Mouse (Mus musculus): ENCODE results near the gene Cyct. TPM values are rescaled to one million over a fixed set of nuclear protein-coding genes. Genes with fewer than 3 reads are reported as not detected.

The Cyct gene
- polyA plus RNA-seq, 1 experiment from 2014 or later = not detected

DNA sequence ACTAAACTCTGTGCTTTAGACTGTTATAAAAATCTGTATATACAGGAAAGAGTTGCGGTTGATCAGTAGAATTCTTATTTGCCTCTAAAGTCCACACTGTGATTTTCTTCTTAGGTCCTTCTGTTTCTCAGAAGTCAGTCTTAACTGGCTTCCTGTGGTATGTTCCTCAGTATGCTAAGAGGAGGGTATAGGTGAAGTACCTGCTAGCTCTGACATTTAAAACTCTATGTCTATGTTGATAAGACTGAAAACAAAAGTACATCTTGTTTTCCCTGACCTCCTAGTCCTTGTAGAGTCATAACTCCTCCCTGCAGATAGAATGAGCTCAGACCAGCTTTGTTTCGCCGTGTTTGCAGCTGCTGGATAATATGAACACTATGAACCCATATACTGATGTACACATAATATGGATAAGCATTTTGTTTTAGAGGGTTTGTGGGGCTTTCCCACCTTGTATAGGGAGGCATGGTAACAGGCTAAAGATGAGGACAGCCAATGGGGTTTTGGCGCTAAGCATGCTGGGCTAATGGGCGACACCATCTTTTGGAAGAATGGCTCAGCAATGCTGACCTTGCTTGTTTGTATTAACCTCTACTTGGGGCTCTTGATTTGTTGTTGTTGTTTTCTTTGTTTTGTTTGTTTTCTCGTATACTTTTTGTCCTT lies 14.4 kb upstream of the Cyct start:
- Histone ChIP-seq H3K4me3 (replicated peaks; ENCODE audit: low read length) (no peak overlapping the region), H3K9me3 (replicated peaks; ENCODE audit: control insufficient read depth, low read length) (no peaks in the 10 kb centered on the region), H3K9ac (ENCODE audit: low read length) (no peak overlapping the region), H3K4me1 (ENCODE audit: control insufficient read depth, insufficient read depth, low read length) (peaks cover 5% of the 10 kb centered on the region; the same call in 1 of the 2 replicates), H3K4me2 (ENCODE audit: low read depth, low read length) (no peak overlapping the region), H3K27ac (ENCODE audit: low read length) (no peak overlapping the region), H3K27me3 (ENCODE audit: control insufficient read depth, insufficient read depth, low read length) (no peaks in the 10 kb centered on the region), H3K36me3 (ENCODE audit: control insufficient read depth, insufficient read depth, low read length) (peaks cover 13% of the 10 kb centered on the region; the same call in 1 of the 2 replicates)
- ATAC-seq (ENCODE audit: insufficient read depth, low FRiP score) = no peak
- 89% methylated on average over 6 of the region's 6 CpGs for WGBS

DNA sequence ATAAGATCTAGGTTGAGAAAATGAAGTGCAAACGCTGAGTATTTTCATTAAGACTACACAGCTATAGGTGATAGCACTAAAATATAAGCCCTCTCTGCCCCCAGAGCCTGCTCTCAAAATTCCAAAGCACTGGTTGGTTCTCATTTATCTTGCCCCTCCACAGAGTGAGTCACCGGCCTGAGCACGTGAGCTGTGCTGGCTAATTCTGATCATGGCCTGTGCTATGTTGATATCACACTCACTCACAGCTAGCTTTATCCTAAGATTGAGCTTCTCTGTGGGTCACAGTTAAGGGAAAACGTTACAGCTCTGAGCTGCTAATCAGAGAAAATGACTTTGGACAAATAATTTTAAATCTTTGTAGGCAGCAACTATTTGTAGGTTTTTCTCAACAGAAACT lies 12.0 kb upstream of the Cyct start:
- WGBS = 80% methylated on average over 4 of the region's 4 CpGs
- peaks cover 6% of the 10 kb centered on the region; the same call in 1 of the 2 replicates for H3K36me3 ChIP-seq (ENCODE audit: control insufficient read depth, insufficient read depth, low read length)
- no peaks in the 10 kb centered on the region for H3K9me3 ChIP-seq (replicated peaks; ENCODE audit: control insufficient read depth, low read length)
- H3K4me3 ChIP-seq (replicated peaks; ENCODE audit: low read length) = no peak overlapping the region
- H3K27me3 ChIP-seq (ENCODE audit: control insufficient read depth, insufficient read depth, low read length) = no peaks in the 10 kb centered on the region
- no peak overlapping the region for H3K4me2 ChIP-seq (ENCODE audit: low read depth, low read length)
- ATAC-seq (ENCODE audit: insufficient read depth, low FRiP score) = no peak
- no peak overlapping the region for H3K9ac ChIP-seq (ENCODE audit: low read length)
- H3K4me1 ChIP-seq (ENCODE audit: control insufficient read depth, insufficient read depth, low read length) = peaks cover 5% of the 10 kb centered on the region; the same call in 1 of the 2 replicates
- H3K27ac ChIP-seq (ENCODE audit: low read length) = no peak overlapping the region

DNA sequence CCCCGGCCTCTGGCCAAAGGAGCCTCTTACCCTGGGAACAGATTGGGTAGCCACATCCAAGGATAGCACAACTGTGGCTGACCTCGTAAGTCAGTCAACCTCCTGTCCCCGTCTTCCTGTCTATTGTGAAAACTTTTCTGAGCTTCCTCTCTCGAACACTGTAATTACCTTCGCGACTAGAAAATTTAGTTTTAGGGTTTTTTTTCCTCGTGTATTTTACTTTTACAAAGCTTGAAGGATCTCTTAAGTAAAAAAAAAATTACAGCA lies 10.3 kb upstream of the Cyct start:
- no peak overlapping the region for H3K27ac ChIP-seq (ENCODE audit: low read length)

DNA sequence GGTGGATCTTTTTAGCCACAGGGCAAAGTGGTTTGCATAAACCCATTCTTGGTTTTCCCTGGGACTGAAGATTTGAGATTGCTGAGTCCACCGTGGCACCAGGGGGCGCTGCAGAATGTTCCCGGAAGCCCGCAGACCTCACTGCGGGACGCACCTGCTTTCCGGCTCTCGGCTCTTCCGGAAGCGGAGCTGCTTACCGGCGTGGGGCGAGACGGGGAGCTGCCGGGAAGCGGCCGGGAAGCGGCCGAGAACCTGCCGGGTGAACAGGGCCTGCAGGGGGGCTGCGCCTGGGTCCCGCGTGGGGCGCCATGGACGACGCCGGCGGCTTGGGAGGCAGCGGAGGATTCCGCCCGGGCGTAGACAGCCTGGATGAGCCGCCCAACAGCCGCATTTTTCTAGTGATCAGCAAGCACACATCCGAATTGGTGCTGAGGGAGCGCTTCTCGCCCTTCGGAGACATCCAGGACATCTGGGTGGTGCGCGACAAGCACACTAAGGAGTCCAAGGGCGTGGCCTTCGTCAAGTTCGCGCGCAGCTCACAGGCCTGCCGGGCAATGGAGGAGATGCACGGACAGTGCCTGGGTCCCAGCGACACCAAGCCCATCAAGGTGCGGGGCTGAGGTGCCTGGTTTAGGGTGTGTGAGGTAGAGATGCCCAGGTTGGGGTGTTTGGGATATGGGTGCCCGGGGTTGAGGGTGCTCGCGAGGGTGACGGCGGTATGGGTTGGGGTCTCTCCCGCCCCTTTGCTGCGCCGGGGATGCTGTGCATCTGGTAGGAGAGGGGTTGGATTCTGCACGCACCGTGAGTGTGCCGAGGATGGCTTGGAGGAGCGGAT lies 9.8 kb upstream of the Cyct start, which contains the start of gene Rbm45:
Rbm45 (plus strand) TSS at position 164 of the 835 bp plus-strand sequence.
- H3K4me1 ChIP-seq (ENCODE audit: control insufficient read depth, insufficient read depth, low read length) = peaks cover 5% of the 10 kb centered on the region; the same call in 1 of the 2 replicates
- WGBS = under 1% methylated on average over 61 of the region's 61 CpGs
- H3K4me3 ChIP-seq (replicated peaks; ENCODE audit: low read length) = peak within 1 kb of the TSS; percentile 95
- no peaks in the 10 kb centered on the region for H3K9me3 ChIP-seq (replicated peaks; ENCODE audit: control insufficient read depth, low read length)
- H3K4me2 ChIP-seq (ENCODE audit: low read depth, low read length) = peak within 1 kb of the TSS; percentile 97
- H3K27me3 ChIP-seq (ENCODE audit: control insufficient read depth, insufficient read depth, low read length) = no peaks in the 10 kb centered on the region
- H3K27ac ChIP-seq (ENCODE audit: low read length) = peak within 1 kb of the TSS; percentile 31; the same call in 1 of the 2 replicates
- H3K9ac ChIP-seq (ENCODE audit: low read length) = peak within 1 kb of the TSS; percentile 93
- peak; percentile 87 for ATAC-seq (ENCODE audit: insufficient read depth, low FRiP score)
- H3K36me3 ChIP-seq (ENCODE audit: control insufficient read depth, insufficient read depth, low read length) = 0 out of 2 replicates have a peak, but pooled peaks cover 4% of the 10 kb centered on the region

More for the DNA sequence above, 10.3 kb upstream of the Cyct start:
- Histone ChIP-seq H3K36me3 (ENCODE audit: control insufficient read depth, insufficient read depth, low read length) (0 out of 2 replicates have a peak, but pooled peaks cover 4% of the 10 kb centered on the region), H3K4me3 (replicated peaks; ENCODE audit: low read length) (peak overlapping the region; percentile 95), H3K4me2 (ENCODE audit: low read depth, low read length) (peak overlapping the region; percentile 97), H3K9me3 (replicated peaks; ENCODE audit: control insufficient read depth, low read length) (no peaks in the 10 kb centered on the region), H3K27me3 (ENCODE audit: control insufficient read depth, insufficient read depth, low read length) (no peaks in the 10 kb centered on the region), H3K4me1 (ENCODE audit: control insufficient read depth, insufficient read depth, low read length) (peaks cover 5% of the 10 kb centered on the region; the same call in 1 of the 2 replicates), H3K9ac (ENCODE audit: low read length) (peak overlapping the region; percentile 93)
- 4% methylated on average over 7 of the region's 7 CpGs for WGBS
- no peak for ATAC-seq (ENCODE audit: insufficient read depth, low FRiP score)

DNA sequence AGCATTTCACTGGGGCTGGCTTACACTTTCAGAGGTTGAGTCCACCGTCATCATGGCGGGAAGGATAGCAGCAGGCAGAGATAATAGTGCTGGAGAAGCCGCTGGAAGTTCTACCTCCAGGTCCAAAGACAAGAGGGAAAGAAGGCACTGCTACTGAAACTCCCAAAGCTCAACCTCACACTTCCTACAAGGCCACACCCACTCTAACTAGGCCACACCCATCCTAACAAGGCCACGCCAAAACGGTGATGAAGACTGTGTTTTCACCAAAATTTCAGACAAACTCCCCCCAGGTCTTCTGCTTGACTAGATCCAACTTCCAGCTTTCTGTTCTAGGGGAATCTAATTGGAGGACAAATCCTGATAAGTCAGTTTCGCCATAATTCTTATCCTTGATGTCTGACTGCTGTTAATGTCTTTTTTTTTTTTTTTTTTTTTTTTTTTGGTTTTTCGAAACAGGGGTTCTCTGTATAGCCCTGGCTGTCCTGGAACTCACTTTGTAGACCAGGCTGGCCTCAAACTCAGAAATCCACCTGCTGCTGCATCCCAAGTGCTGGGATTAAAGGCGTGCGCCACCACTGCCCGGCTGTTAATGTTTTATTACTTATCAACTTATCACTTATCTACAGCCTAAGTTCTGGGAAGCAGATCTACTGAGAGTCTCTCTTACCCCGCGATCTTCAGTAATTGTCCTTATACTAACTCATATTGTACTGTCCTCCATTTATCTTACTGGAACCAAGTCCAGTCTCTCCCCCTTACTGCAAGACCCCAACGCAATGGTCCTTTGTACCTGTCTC lies 8.8 kb upstream of the Cyct start:
- H3K27ac ChIP-seq (ENCODE audit: low read length) = no peak overlapping the region
- H3K4me2 ChIP-seq (ENCODE audit: low read depth, low read length) = no peak overlapping the region
- H3K36me3 ChIP-seq (ENCODE audit: control insufficient read depth, insufficient read depth, low read length) = 0 out of 2 replicates have a peak, but pooled peaks cover 4% of the 10 kb centered on the region
- no peaks in the 10 kb centered on the region for H3K9me3 ChIP-seq (replicated peaks; ENCODE audit: control insufficient read depth, low read length)
- no peak overlapping the region for H3K4me3 ChIP-seq (replicated peaks; ENCODE audit: low read length)
- no peaks in the 10 kb centered on the region for H3K27me3 ChIP-seq (ENCODE audit: control insufficient read depth, insufficient read depth, low read length)
- no peak overlapping the region for H3K9ac ChIP-seq (ENCODE audit: low read length)
- 67% methylated on average over 12 of the region's 13 CpGs for WGBS
- no peak for ATAC-seq (ENCODE audit: insufficient read depth, low FRiP score)
- peaks cover 5% of the 10 kb centered on the region; the same call in 1 of the 2 replicates for H3K4me1 ChIP-seq (ENCODE audit: control insufficient read depth, insufficient read depth, low read length)

DNA sequence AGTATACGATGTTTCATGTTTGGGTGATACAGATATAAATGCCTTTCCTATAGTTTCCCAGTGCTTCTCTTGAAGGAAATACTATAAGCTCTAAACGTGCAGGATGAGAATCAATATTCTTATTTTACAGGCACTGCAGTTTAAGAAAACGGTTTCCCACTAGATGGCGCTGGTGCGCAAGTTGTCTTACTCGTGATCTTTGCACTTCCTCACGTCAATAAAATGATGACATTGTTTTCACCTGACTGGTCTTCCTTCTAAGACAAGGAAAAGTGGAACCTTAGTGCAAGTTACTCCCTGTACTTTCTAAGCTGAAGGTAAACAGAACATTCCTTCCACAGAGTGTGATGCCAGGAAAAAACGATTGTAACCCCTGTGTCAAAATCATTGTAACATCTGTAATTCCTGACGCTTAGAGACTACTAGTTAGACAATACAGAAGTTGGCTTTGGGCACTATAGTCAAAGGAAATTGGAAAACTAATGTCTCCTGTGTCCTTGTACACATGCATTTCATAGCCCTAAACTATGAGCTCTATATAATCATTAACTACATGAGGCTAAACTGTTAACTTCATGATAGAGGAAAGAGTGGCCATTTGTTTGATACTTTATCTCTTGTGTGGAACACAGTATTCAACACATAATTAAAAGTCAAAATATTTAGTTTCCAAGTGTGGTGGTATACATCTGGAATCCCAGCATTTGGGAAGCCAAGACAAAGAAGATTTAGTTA lies 7.1 kb upstream of the Cyct start:
- ATAC-seq (ENCODE audit: insufficient read depth, low FRiP score) = no peak
- Histone ChIP-seq H3K4me1 (ENCODE audit: control insufficient read depth, insufficient read depth, low read length) (peaks cover 5% of the 10 kb centered on the region; the same call in 1 of the 2 replicates), H3K4me3 (replicated peaks; ENCODE audit: low read length) (no peak overlapping the region), H3K27ac (ENCODE audit: low read length) (no peak overlapping the region), H3K9me3 (replicated peaks; ENCODE audit: control insufficient read depth, low read length) (no peaks in the 10 kb centered on the region), H3K4me2 (ENCODE audit: low read depth, low read length) (no peak overlapping the region), H3K9ac (ENCODE audit: low read length) (no peak overlapping the region), H3K36me3 (ENCODE audit: control insufficient read depth, insufficient read depth, low read length) (no peaks in the 10 kb centered on the region), H3K27me3 (ENCODE audit: control insufficient read depth, insufficient read depth, low read length) (no peaks in the 10 kb centered on the region)
- WGBS = 13% methylated on average over 9 of the region's 9 CpGs

DNA sequence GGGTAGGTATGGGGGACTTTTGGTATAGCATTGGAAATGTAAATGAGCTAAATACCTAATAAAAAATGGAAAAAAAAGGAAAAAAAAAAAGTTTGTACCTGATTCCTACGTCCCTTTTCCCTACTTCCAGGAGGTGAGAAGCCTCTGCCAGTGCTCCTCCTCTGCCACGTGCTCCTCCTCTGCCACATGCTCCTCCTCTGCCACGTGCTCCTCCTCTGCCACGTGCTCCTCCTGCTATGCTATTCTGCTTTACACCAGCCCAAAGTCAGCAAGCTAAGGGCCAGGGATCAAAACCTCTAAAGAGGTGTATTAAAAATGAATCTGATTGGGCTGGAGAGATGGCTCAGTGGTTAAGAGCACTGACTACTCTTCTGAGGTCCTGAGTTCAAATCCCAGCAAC lies 5.6 kb upstream of the Cyct start:
- H3K4me3 ChIP-seq (replicated peaks; ENCODE audit: low read length) = no peak overlapping the region
- peaks cover under 1% of the 10 kb centered on the region; the same call in 1 of the 2 replicates for H3K4me1 ChIP-seq (ENCODE audit: control insufficient read depth, insufficient read depth, low read length)
- ATAC-seq (ENCODE audit: insufficient read depth, low FRiP score) = no peak
- 76% methylated on average over 4 of the region's 4 CpGs for WGBS
- no peak overlapping the region for H3K27ac ChIP-seq (ENCODE audit: low read length)
- no peak overlapping the region for H3K4me2 ChIP-seq (ENCODE audit: low read depth, low read length)
- no peak overlapping the region for H3K9ac ChIP-seq (ENCODE audit: low read length)
- H3K36me3 ChIP-seq (ENCODE audit: control insufficient read depth, insufficient read depth, low read length) = no peaks in the 10 kb centered on the region
- no peaks in the 10 kb centered on the region for H3K27me3 ChIP-seq (ENCODE audit: control insufficient read depth, insufficient read depth, low read length)
- H3K9me3 ChIP-seq (replicated peaks; ENCODE audit: control insufficient read depth, low read length) = no peaks in the 10 kb centered on the region

DNA sequence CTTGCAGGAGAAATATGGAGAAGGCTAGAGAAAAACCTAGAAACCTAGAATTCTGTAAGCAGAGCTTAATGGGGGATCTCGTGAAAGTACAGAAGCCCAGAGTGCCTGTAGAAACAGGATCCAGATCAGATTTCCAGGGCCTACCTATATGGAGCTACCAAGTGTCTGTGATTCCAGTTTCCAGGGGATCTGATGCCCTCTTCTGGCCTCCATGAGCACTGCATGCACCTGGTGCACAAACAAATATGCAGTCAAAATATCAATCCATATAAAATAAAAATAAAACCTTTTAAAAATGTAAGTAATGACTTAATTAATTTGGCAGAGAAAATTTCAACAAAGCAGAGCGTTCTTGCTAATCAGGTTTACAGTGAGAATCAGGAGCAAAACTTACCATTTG lies 1.9 kb upstream of the Cyct start:
- no peaks in the 10 kb centered on the region for H3K27me3 ChIP-seq (ENCODE audit: control insufficient read depth, insufficient read depth, low read length)
- H3K36me3 ChIP-seq (ENCODE audit: control insufficient read depth, insufficient read depth, low read length) = no peaks in the 10 kb centered on the region
- H3K4me3 ChIP-seq (replicated peaks; ENCODE audit: low read length) = no peak overlapping the region
- no peak overlapping the region for H3K27ac ChIP-seq (ENCODE audit: low read length)
- H3K4me1 ChIP-seq (ENCODE audit: control insufficient read depth, insufficient read depth, low read length) = no peaks in the 10 kb centered on the region
- 50% methylated on average over 2 of the region's 2 CpGs for WGBS
- ATAC-seq (ENCODE audit: insufficient read depth, low FRiP score) = no peak
- H3K9me3 ChIP-seq (replicated peaks; ENCODE audit: control insufficient read depth, low read length) = no peaks in the 10 kb centered on the region
- H3K9ac ChIP-seq (ENCODE audit: low read length) = no peak overlapping the region
- no peak overlapping the region for H3K4me2 ChIP-seq (ENCODE audit: low read depth, low read length)
